ENCODE assay signal across 23 mouse cellular contexts in the genomic region with DNA sequence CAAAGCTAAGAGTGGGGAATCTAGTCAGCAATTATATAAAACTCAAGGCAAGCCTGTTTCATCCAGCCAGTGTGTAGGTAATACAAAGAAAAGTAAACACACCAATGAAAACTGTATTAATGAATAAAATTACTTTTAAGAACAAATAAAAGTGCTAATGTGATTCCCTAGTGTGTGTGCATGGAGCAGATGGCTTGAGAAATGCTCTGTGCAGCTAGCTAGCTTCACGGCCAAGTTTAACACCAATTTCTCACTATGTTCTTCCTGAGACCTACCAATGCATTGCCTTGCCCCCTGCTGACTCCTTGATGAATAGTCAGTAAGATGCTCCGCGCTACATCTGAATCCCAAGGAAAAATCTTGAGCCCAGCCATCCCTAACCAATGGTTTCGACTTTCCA.
A peak's percentile ranks its signal among the peaks of the same experiment; 100 is the strongest.
DNase-seq lines count a peak whose midpoint lies in the region; ATAC-seq and TF ChIP-seq lines count a peak whose summit lies in the region.
"Had no signal": no experiment of that assay in that cellular context is flagged by ENCODE, and none has a peak within 500 bp of the region (broad histone marks: within the 10 kb centered on the region; RNA-seq: fewer than 3 reads in every experiment).

No protein-coding gene starts in this region.

- no peak overlapping the region for H3K9ac ChIP-seq in forebrain, embryonic 13.5 days
- H3K9ac ChIP-seq in forebrain, embryonic 11.5 days (ENCODE audit: low read length): no peak overlapping the region
- H3K9ac ChIP-seq in forebrain, embryonic 15.5 days (replicated peaks): no peak overlapping the region
- no peak overlapping the region for H3K9ac ChIP-seq in forebrain, postnatal 0 days
- H3K9ac ChIP-seq: embryonic facial prominence, embryonic 13.5 days; embryonic facial prominence, embryonic 15.5 days had no signal

- no peaks in the 10 kb centered on the region for H3K27me3 ChIP-seq in forebrain, embryonic 13.5 days
- no peaks in the 10 kb centered on the region for H3K27me3 ChIP-seq in forebrain, embryonic 11.5 days (ENCODE audit: control insufficient read depth, insufficient read depth, low read length)
- H3K27me3 ChIP-seq in forebrain, embryonic 15.5 days: no peaks in the 10 kb centered on the region
- H3K27me3 ChIP-seq in forebrain, embryonic 10.5 days (ENCODE audit: poor library complexity, severe bottlenecking): no peaks in the 10 kb centered on the region
- no peaks in the 10 kb centered on the region for H3K27me3 ChIP-seq in forebrain, postnatal 0 days (ENCODE audit: insufficient read depth, low read length)
- H3K27me3 ChIP-seq: embryonic facial prominence, embryonic 13.5 days; embryonic facial prominence, embryonic 15.5 days; Patski had no signal

- H3K4me2 ChIP-seq in forebrain, embryonic 13.5 days: no peak overlapping the region
- no peak overlapping the region for H3K4me2 ChIP-seq in forebrain, embryonic 11.5 days (ENCODE audit: low read depth, low read length, severe bottlenecking)
- no peak overlapping the region for H3K4me2 ChIP-seq in forebrain, embryonic 15.5 days (replicated peaks)
- no peak overlapping the region for H3K4me2 ChIP-seq in forebrain, postnatal 0 days (ENCODE audit: low read depth)
- H3K4me2 ChIP-seq: embryonic facial prominence, embryonic 13.5 days; embryonic facial prominence, embryonic 15.5 days had no signal

- ATAC-seq in forebrain, embryonic 13.5 days: peak; percentile 69
- no peak for ATAC-seq in forebrain, embryonic 11.5 days (replicated peaks; ENCODE audit: low FRiP score)
- ATAC-seq in forebrain, embryonic 15.5 days (replicated peaks): peak; percentile 70; the same call in 1 of the 2 replicates
- peak; percentile 40 for ATAC-seq in forebrain, postnatal 0 days
- ATAC-seq: activated CD4-positive, CD25-positive, alpha-beta regulatory T cell, adult 4 months; Patski had no signal

- no peak overlapping the region for H3K4me3 ChIP-seq in forebrain, embryonic 13.5 days
- no peak overlapping the region for H3K4me3 ChIP-seq in forebrain, embryonic 11.5 days (ENCODE audit: low read depth, low read length)
- H3K4me3 ChIP-seq in forebrain, embryonic 15.5 days: no peak overlapping the region
- H3K4me3 ChIP-seq in forebrain, embryonic 10.5 days: no peak overlapping the region
- no peak overlapping the region for H3K4me3 ChIP-seq in forebrain, postnatal 0 days (ENCODE audit: low read depth, low read length)
- H3K4me3 ChIP-seq: embryonic facial prominence, embryonic 13.5 days; embryonic facial prominence, embryonic 15.5 days; erythroblast, embryonic 14.5 days; gastrocnemius, adult 2 months had no signal

- 0 out of 2 replicates have a peak, but pooled peaks cover 3% of the 10 kb centered on the region for H3K4me1 ChIP-seq in forebrain, embryonic 13.5 days
- no peaks in the 10 kb centered on the region for H3K4me1 ChIP-seq in forebrain, embryonic 11.5 days (replicated peaks; ENCODE audit: control insufficient read depth, insufficient read depth, low read length)
- no peaks in the 10 kb centered on the region for H3K4me1 ChIP-seq in forebrain, embryonic 15.5 days
- peaks cover 5% of the 10 kb centered on the region; the same call in 1 of the 2 replicates for H3K4me1 ChIP-seq in forebrain, embryonic 10.5 days
- H3K4me1 ChIP-seq in forebrain, postnatal 0 days (ENCODE audit: insufficient read depth): no peaks in the 10 kb centered on the region
- H3K4me1 ChIP-seq: embryonic facial prominence, embryonic 13.5 days; embryonic facial prominence, embryonic 15.5 days had no signal

- TF ChIP-seq POLR2A in brain, embryonic 14.5 days (IDR thresholded peaks at IDR 0.05; ENCODE audit: borderline replicate concordance, extremely low read depth, insufficient read depth, insufficient read length, poor library complexity, severe bottlenecking): no peak

- no peaks in the 10 kb centered on the region for H3K36me3 ChIP-seq in forebrain, embryonic 13.5 days (ENCODE audit: poor library complexity, severe bottlenecking)
- no peaks in the 10 kb centered on the region for H3K36me3 ChIP-seq in forebrain, embryonic 11.5 days (ENCODE audit: control insufficient read depth, insufficient read depth, low read length)
- H3K36me3 ChIP-seq in forebrain, embryonic 15.5 days: no peaks in the 10 kb centered on the region
- H3K36me3 ChIP-seq in forebrain, embryonic 10.5 days (replicated peaks): no peaks in the 10 kb centered on the region
- no peaks in the 10 kb centered on the region for H3K36me3 ChIP-seq in forebrain, postnatal 0 days (ENCODE audit: insufficient read depth)
- H3K36me3 ChIP-seq: embryonic facial prominence, embryonic 13.5 days; embryonic facial prominence, embryonic 15.5 days had no signal

- no peak overlapping the region for H3K27ac ChIP-seq in forebrain, embryonic 13.5 days
- no peak overlapping the region for H3K27ac ChIP-seq in forebrain, embryonic 11.5 days (ENCODE audit: low read depth, low read length)
- H3K27ac ChIP-seq in forebrain, embryonic 15.5 days (replicated peaks): no peak overlapping the region
- no peak overlapping the region for H3K27ac ChIP-seq in forebrain, embryonic 10.5 days
- no peak overlapping the region for H3K27ac ChIP-seq in forebrain, postnatal 0 days (ENCODE audit: low read depth, low read length)
- H3K27ac ChIP-seq: embryonic facial prominence, embryonic 13.5 days; embryonic facial prominence, embryonic 15.5 days; gastrocnemius, adult 2 months had no signal

- no peak for TF ChIP-seq CTCF in brain, embryonic 14.5 days (IDR thresholded peaks at IDR 0.05; ENCODE audit: borderline replicate concordance, extremely low read depth, insufficient read depth, insufficient read length)
- TF ChIP-seq CTCF in forebrain, postnatal 0 days (IDR thresholded peaks at IDR 0.05; ENCODE audit: low read depth): no peak

- H3K9me3 ChIP-seq in forebrain, embryonic 13.5 days (replicated peaks): no peaks in the 10 kb centered on the region
- no peaks in the 10 kb centered on the region for H3K9me3 ChIP-seq in forebrain, embryonic 11.5 days (ENCODE audit: control insufficient read depth, low read length)
- no peaks in the 10 kb centered on the region for H3K9me3 ChIP-seq in forebrain, embryonic 15.5 days
- no peaks in the 10 kb centered on the region for H3K9me3 ChIP-seq in forebrain, embryonic 10.5 days
- H3K9me3 ChIP-seq in forebrain, postnatal 0 days (ENCODE audit: low read length): no peaks in the 10 kb centered on the region
- H3K9me3 ChIP-seq: embryonic facial prominence, embryonic 13.5 days; embryonic facial prominence, embryonic 15.5 days had no signal

- no peak for DNase-seq in forebrain, embryonic 11.5 days (ENCODE audit: low spot score)
- no peak for DNase-seq in forebrain, embryonic 10.5 days (ENCODE audit: extremely low spot score, low spot score)
- peak; percentile 43 for DNase-seq in brain, embryonic 14.5 days (ENCODE audit: low read depth)
- no peak for DNase-seq in forebrain, postnatal 0 days
- no peak for DNase-seq in MN1 (ENCODE audit: low spot score)
- DNase-seq in lung, postnatal 36 days: no peak
- DNase-seq: adrenal gland, adult 8-10 months; adrenal gland, postnatal 14 days; cerebellum, adult 11 months; cerebellum, adult 18-20 months; cerebellum, adult 8-10 months; cerebellum, postnatal 14 days; cerebellum, postnatal 36 days; embryo, embryonic 11 days; gastrocnemius, adult 2 months; gastrocnemius, postnatal 10 days had no signal

- WGBS in forebrain, embryonic 13.5 days: 88% methylated on average over 4 of the region's 4 CpGs
- WGBS in forebrain, embryonic 11.5 days: 87% methylated on average over 4 of the region's 4 CpGs
- WGBS in forebrain, embryonic 15.5 days: 83% methylated on average over 4 of the region's 4 CpGs
- 92% methylated on average over 4 of the region's 4 CpGs for WGBS in forebrain, embryonic 10.5 days
- 71% methylated on average over 4 of the region's 4 CpGs for whole genome bisulfite sequencing in forebrain, postnatal 0 days
